Mouse (Mus musculus): ENCODE results near the gene Pebp1.
"Not testable (repeated sequence)": the region's sequence is repeated elsewhere in the genome, so short reads cannot be mapped to it uniquely, and the experiment has no call there.

The Pebp1 gene

DNA sequence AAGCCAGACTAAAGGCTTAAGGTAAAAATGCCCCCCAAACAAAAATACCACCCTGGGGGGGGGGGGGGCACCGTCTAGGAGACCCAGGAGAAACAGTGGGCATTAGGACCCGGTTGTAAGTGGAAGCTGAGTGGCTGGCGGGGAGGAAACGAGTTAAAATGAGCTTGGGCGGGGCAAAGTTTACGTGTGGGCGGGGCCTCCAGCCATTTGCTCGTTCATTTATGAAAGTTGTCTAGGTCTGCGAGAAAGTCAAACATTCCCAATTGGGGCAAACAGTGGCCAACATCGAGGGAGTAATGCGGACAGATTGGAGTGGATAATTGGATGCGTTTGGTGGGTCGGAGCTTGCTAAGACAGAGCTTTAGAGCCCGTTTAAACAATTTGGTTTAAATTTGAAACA lies 26.0 kb upstream of the Pebp1 start:
- Histone ChIP-seq H3K27me3 (ENCODE audit: insufficient read depth, low read length) (peaks cover 22% of the 10 kb centered on the region), H3K4me1 (replicated peaks; ENCODE audit: low read depth, low read length) (peaks cover 64% of the 10 kb centered on the region), H3K36me3 (ENCODE audit: insufficient read depth, low read length) (no peaks in the 10 kb centered on the region), H3K9me3 (ENCODE audit: low read length) (no peaks in the 10 kb centered on the region), H3K4me3 (replicated peaks; ENCODE audit: low read length) (peak overlapping the region; percentile 65)
- TF ChIP-seq CTCF (conservative IDR thresholded peaks at IDR 0.05; ENCODE audit: low read length): no peak
- TF ChIP-seq POU5F1 (IDR thresholded peaks at IDR 0.05; ENCODE audit: borderline replicate concordance, low read length): no peak
- TF ChIP-seq NANOG (IDR thresholded peaks at IDR 0.05; ENCODE audit: borderline replicate concordance, low read length): no peak

DNA sequence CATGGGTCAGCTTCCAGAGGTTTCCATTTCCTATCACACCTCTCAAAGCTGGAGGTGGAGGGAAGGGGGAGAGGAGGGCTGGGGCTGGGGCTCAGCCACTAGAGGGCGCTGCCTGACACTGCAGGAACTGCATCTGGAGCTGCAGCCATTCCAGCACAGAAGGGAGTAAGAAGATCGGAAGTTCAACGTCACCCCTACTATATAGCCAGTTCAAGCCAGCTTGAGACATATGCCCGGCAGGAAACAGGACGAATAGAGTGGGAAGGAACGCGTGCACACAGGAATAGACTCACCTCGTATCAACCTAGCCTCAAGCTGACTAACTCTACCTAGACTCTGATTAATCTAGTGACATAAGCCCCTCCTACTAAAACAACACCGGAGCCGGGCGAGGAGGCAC lies 20.3 kb upstream of the Pebp1 start:
- 0 out of 2 replicates have a peak overlapping the region, but pooled peaks have one; percentile 5 for H3K4me3 ChIP-seq (replicated peaks; ENCODE audit: low read length)
- peaks cover 59% of the 10 kb centered on the region for H3K4me1 ChIP-seq (replicated peaks; ENCODE audit: low read depth, low read length)
- no peaks in the 10 kb centered on the region for H3K36me3 ChIP-seq (ENCODE audit: insufficient read depth, low read length)
- TF ChIP-seq CTCF (conservative IDR thresholded peaks at IDR 0.05; ENCODE audit: low read length): peak; percentile 92
- TF ChIP-seq NANOG (IDR thresholded peaks at IDR 0.05; ENCODE audit: borderline replicate concordance, low read length): no peak
- peaks cover 5% of the 10 kb centered on the region; the same call in 1 of the 2 replicates for H3K27me3 ChIP-seq (ENCODE audit: insufficient read depth, low read length)
- no peaks in the 10 kb centered on the region for H3K9me3 ChIP-seq (ENCODE audit: low read length)

DNA sequence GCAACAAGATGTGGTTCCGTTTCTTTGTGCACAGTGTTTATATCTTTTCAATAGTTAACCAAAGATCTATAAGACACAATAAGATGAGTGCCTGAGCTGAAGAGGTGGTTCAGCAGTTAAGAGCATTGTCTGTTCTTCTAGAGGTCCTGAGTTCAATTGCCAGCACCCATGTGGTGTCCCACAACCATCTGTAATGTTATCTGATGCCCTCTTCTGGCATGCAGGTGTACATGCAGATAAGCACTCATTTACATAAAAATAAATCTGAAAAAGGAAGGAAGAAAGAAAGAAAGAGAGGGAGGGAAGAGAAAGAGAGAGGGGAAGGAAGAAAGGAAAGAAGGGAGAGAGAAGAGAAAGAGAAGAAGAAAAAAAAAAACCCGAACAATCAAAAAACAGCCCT lies 19.4 kb upstream of the Pebp1 start:
- H3K27me3 ChIP-seq (ENCODE audit: insufficient read depth, low read length): peaks cover 5% of the 10 kb centered on the region; the same call in 1 of the 2 replicates
- no peaks in the 10 kb centered on the region for H3K9me3 ChIP-seq (ENCODE audit: low read length)
- no peak for TF ChIP-seq POU5F1 (IDR thresholded peaks at IDR 0.05; ENCODE audit: borderline replicate concordance, low read length)
- TF ChIP-seq CTCF (conservative IDR thresholded peaks at IDR 0.05; ENCODE audit: low read length): peak; percentile 27; the same call in 1 of the 2 replicates
- no peak for TF ChIP-seq NANOG (IDR thresholded peaks at IDR 0.05; ENCODE audit: borderline replicate concordance, low read length)
- no peak overlapping the region for H3K4me3 ChIP-seq (replicated peaks; ENCODE audit: low read length)
- no peaks in the 10 kb centered on the region for H3K36me3 ChIP-seq (ENCODE audit: insufficient read depth, low read length)
- peaks cover 62% of the 10 kb centered on the region for H3K4me1 ChIP-seq (replicated peaks; ENCODE audit: low read depth, low read length)

DNA sequence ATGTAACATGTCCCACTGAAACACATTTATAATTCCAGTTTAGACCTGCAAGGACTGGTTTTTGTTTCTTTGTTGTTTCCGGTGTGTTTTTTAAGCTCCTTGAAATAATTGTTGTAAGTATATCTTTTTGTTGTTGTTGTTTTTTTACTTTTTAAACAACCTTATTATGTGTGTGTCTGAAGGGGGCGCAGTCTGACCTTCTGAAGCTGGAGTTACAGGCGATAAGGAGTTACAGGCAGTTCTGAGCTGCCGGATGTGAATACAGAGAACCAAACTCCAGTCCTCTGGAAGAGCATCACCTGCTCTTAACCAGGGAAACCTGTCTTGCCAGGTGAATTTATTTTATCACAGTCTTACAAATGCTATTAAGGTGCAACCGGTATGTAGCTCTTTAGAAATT lies 18.3 kb upstream of the Pebp1 start:
- Histone ChIP-seq H3K4me1 (replicated peaks; ENCODE audit: low read depth, low read length) (peaks cover 61% of the 10 kb centered on the region), H3K36me3 (ENCODE audit: insufficient read depth, low read length) (no peaks in the 10 kb centered on the region), H3K27me3 (ENCODE audit: insufficient read depth, low read length) (peaks cover 4% of the 10 kb centered on the region; the same call in 1 of the 2 replicates), H3K4me3 (replicated peaks; ENCODE audit: low read length) (no peak overlapping the region), H3K9me3 (ENCODE audit: low read length) (no peaks in the 10 kb centered on the region)
- TF ChIP-seq NANOG (IDR thresholded peaks at IDR 0.05; ENCODE audit: borderline replicate concordance, low read length) (no peak), CTCF (conservative IDR thresholded peaks at IDR 0.05; ENCODE audit: low read length) (0 out of 2 replicates have a peak, but pooled peaks have one; percentile 2)

DNA sequence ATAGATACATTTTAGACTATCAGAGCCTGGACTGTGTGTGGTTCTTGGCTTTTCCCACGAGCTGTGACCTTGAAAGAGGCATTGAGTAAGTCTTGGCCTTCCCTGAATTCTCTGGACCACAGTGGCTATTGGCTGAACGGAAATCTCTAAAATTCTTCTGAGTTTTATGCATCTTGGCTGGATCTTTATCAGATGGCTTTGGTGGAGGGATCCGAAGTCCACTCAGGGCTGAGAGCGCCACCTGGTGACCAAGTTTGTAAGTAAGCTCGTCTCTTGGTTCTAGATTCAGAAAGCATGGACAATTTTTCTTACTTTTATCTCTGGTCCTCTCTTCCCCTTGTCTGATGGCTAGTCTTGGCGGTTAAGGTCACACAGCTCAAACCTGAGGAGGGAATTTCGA lies 17.5 kb upstream of the Pebp1 start:
- no peak for TF ChIP-seq POU5F1 (IDR thresholded peaks at IDR 0.05; ENCODE audit: borderline replicate concordance, low read length)
- no peak for TF ChIP-seq NANOG (IDR thresholded peaks at IDR 0.05; ENCODE audit: borderline replicate concordance, low read length)
- TF ChIP-seq CTCF (conservative IDR thresholded peaks at IDR 0.05; ENCODE audit: low read length): peak; percentile 57
- Histone ChIP-seq H3K27me3 (ENCODE audit: insufficient read depth, low read length) (no peaks in the 10 kb centered on the region), H3K4me3 (replicated peaks; ENCODE audit: low read length) (no peak overlapping the region), H3K36me3 (ENCODE audit: insufficient read depth, low read length) (no peaks in the 10 kb centered on the region), H3K4me1 (replicated peaks; ENCODE audit: low read depth, low read length) (peaks cover 53% of the 10 kb centered on the region), H3K9me3 (ENCODE audit: low read length) (no peaks in the 10 kb centered on the region)

DNA sequence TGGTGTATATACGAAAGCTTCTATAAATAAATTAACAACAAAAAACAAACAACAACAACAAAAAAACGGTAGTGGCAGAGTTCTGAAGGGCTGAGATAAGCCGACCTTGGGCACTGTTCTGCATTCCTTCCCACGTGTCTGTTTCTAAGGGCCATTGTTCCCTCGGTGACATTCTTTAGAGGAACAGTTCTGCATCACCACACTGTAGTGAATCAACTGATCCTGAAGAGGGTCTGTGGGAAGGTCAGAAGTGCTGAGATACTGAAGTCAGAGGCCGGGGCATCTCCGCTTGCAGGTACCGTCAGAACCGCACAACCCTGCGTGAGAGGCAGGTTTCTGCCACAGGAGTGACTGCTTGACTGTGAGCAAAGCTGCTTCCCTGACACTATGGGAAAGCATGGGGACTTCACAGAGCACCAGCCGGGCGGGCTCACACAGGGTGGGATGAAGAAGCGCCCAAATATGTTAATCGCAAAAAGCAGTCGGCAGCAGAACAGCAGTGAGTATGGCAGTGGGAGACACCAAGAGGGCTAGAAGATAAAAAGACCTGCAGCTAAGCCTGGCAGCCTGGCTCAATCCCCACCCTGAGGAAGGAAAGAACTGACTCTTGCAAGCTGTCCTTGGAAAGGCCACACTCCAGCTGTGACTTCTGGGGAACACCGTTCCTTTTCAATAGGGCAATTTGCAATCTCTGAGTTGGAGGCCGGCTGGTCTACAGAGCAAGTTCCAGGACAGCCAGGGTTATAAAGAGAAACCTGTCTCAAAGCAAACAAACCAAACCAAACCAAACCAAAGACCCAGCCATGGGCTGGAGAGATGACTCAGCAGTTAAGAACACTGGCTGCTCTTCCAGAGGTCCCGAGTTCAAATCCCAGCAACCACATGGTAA lies 16.5 kb upstream of the Pebp1 start:
- no peaks in the 10 kb centered on the region for H3K36me3 ChIP-seq (ENCODE audit: insufficient read depth, low read length)

GRCm38 (mm10) chr5:117302899-117303298 lies 15.5 kb upstream of the Pebp1 start:
- H3K36me3 ChIP-seq (ENCODE audit: insufficient read depth, low read length): no peaks in the 10 kb centered on the region
- no peaks in the 10 kb centered on the region for H3K27me3 ChIP-seq (ENCODE audit: insufficient read depth, low read length)
- H3K4me3 ChIP-seq (replicated peaks; ENCODE audit: low read length): peak overlapping the region; percentile 57; the same call in 1 of the 2 replicates
- TF ChIP-seq CTCF (conservative IDR thresholded peaks at IDR 0.05; ENCODE audit: low read length) (no peak), NANOG (IDR thresholded peaks at IDR 0.05; ENCODE audit: borderline replicate concordance, low read length) (no peak), POU5F1 (IDR thresholded peaks at IDR 0.05; ENCODE audit: borderline replicate concordance, low read length) (no peak)
- H3K9me3 ChIP-seq (ENCODE audit: low read length): no peaks in the 10 kb centered on the region
- H3K4me1 ChIP-seq (replicated peaks; ENCODE audit: low read depth, low read length): peaks cover 40% of the 10 kb centered on the region

More for the DNA sequence above, 16.5 kb upstream of the Pebp1 start:
- Histone ChIP-seq H3K4me1 (replicated peaks; ENCODE audit: low read depth, low read length) (peaks cover 46% of the 10 kb centered on the region), H3K4me3 (replicated peaks; ENCODE audit: low read length) (peak overlapping the region; percentile 57), H3K9me3 (ENCODE audit: low read length) (no peaks in the 10 kb centered on the region), H3K27me3 (ENCODE audit: insufficient read depth, low read length) (no peaks in the 10 kb centered on the region)
- TF ChIP-seq CTCF (conservative IDR thresholded peaks at IDR 0.05; ENCODE audit: low read length) (no peak), NANOG (IDR thresholded peaks at IDR 0.05; ENCODE audit: borderline replicate concordance, low read length) (no peak), POU5F1 (IDR thresholded peaks at IDR 0.05; ENCODE audit: borderline replicate concordance, low read length) (no peak)

DNA sequence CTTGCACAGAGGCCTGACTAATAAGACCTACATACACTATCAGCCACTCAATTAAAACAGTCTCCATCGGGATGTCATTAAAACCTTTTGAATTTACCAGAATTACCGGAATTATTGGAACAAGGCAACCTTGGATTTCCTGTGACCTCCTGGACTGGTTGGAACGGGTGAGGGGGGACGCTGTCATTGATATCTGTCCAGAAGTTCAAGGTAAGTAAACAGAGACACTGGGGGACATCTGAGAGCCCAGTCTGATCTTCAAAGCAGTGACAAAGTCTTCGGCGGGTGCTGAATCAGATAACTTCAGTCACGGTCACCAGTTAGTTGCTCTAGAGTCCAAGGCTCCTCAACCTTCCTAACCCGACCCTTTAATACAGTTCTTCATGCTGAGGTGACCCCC lies 7.6 kb upstream of the Pebp1 start:
- Histone ChIP-seq H3K4me3 (replicated peaks; ENCODE audit: low read length) (no peak overlapping the region), H3K4me1 (replicated peaks; ENCODE audit: low read depth, low read length) (peaks cover 44% of the 10 kb centered on the region), H3K27me3 (ENCODE audit: insufficient read depth, low read length) (no peaks in the 10 kb centered on the region), H3K36me3 (ENCODE audit: insufficient read depth, low read length) (no peaks in the 10 kb centered on the region), H3K9me3 (ENCODE audit: low read length) (no peaks in the 10 kb centered on the region)
- TF ChIP-seq POU5F1 (IDR thresholded peaks at IDR 0.05; ENCODE audit: borderline replicate concordance, low read length) (no peak), NANOG (IDR thresholded peaks at IDR 0.05; ENCODE audit: borderline replicate concordance, low read length) (no peak), CTCF (conservative IDR thresholded peaks at IDR 0.05; ENCODE audit: low read length) (no peak)

DNA sequence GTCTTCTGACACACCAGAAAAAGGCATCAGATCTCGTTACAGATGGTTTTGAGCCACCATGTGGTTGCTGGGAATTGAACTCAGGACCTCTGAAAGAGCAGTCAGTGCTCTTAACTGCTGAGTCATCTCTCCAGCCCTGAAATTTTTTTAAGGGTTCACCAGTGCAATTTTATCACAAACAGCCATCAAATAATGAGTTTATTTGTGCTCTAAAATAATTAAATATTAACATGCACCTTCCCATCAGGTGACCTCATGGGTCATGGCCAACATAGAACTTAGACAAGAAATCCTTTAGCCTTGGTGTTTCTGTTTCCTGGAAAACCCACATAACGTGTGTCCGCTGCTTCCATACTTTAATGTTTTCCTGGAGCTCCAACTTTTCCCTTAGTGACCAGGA lies 6.4 kb upstream of the Pebp1 start:
- H3K4me3 ChIP-seq (replicated peaks; ENCODE audit: low read length): peak overlapping the region; percentile 49
- H3K27me3 ChIP-seq (ENCODE audit: insufficient read depth, low read length); H3K36me3 ChIP-seq (ENCODE audit: insufficient read depth, low read length); H3K9me3 ChIP-seq (ENCODE audit: low read length): not testable (repeated sequence)
- H3K4me1 ChIP-seq (replicated peaks; ENCODE audit: low read depth, low read length): peaks cover 44% of the 10 kb centered on the region
